Mouse (Mus musculus) liver, postnatal 0 days (tissue): ENCODE data around the gene Ephx1. TPM values are rescaled to one million over a fixed set of nuclear protein-coding genes. Genes with fewer than 3 reads are reported as not detected.

Experiments used
- ATAC-seq: fragments of 200-750 bp; cut with Nextera tagmentation; 2 replicates; pipeline ENCODE4 v1.8.0; 2017; ENCODE audit warnings: mild to moderate bottlenecking, moderate library complexity
- DNase-seq: peaks from one replicate; pipeline ENCODE4 v3.0.0-alpha.2; 2016
- H3K27ac ChIP-seq: fragments of 300-500 bp; sonication (generic); 2 replicates; pipeline ENCODE4 v1.5.1; 2014; ENCODE audit warnings: antibody characterized with exemption, moderate library complexity, mild to moderate bottlenecking, low read depth
- H3K27me3 ChIP-seq: fragments of 300-500 bp; sonication (generic); 2 replicates; pipeline ENCODE4 v1.6.1; 2014; ENCODE audit warnings: low read length, control low read depth, mixed read lengths; ENCODE audit not compliant: insufficient read depth
- H3K36me3 ChIP-seq: fragments of 300-500 bp; sonication (generic); replicated peaks from 2 replicates; pipeline ENCODE4 v1.6.1; 2014; ENCODE audit warnings: mild to moderate bottlenecking, control low read depth, low read length, moderate library complexity, mixed read lengths; ENCODE audit not compliant: insufficient read depth
- H3K4me1 ChIP-seq: fragments of 300-500 bp; sonication (generic); 2 replicates; pipeline ENCODE4 v1.6.1; 2014; ENCODE audit warnings: antibody characterized with exemption, mild to moderate bottlenecking, control low read depth; ENCODE audit not compliant: insufficient read depth
- H3K4me2 ChIP-seq: fragments of 300-500 bp; sonication (generic); 2 replicates; pipeline ENCODE4 v1.6.1; 2014; ENCODE audit warnings: low read depth, mild to moderate bottlenecking, low read length, moderate library complexity, mixed read lengths
- H3K4me3 ChIP-seq: fragments of 300-500 bp; sonication (generic); 2 replicates; pipeline ENCODE4 v1.5.1; 2014; ENCODE audit warnings: low read depth, low read length
- H3K9ac ChIP-seq: fragments of 300-500 bp; sonication (generic); replicated peaks from 2 replicates; pipeline ENCODE4 v1.6.1; 2014; ENCODE audit warnings: mild to moderate bottlenecking, moderate library complexity
- H3K9me3 ChIP-seq: fragments of 300-500 bp; sonication (generic); 2 replicates; pipeline ENCODE4 v1.6.1; 2016; ENCODE audit warnings: mild to moderate bottlenecking, control low read depth, low read length, mixed read lengths
- CTCF ChIP-seq: sonication (generic); IDR thresholded peaks from 2 replicates; pipeline ENCODE4 v1.5.1; 2016; ENCODE audit warnings: antibody characterized with exemption, low read depth
- EP300 ChIP-seq: IDR thresholded peaks from 2 replicates; pipeline ENCODE4 v1.6.1; 2016; ENCODE audit warnings: antibody characterized with exemption, low read depth, mild to moderate bottlenecking
- WGBS: fragments of 180-500 bp; shearing (Covaris S2); extraction: QIAGEN DNeasy Blood & Tissue Kit; methylation state at CpG from one replicate; pipeline ENCODE4 v1.1.7; 2014; ENCODE audit not compliant: insufficient replicate concordance; 5-methylcytosine and 5-hydroxymethylcytosine counted together
- polyA plus RNA-seq: library from polyadenylated mRNA; unstranded; fragments of >200 nt; fragmentation: Nextera tagmentation; extraction: Ambion mirVana; gene quantifications from 2 replicates; pipeline ENCODE4 v1.2.1, GENCODE M21; 2015

Ephx1 gene
- polyA plus RNA-seq, 1 experiment from 2014 or later, result 83.5 TPM

- TF ChIP-seq CTCF (no peak), EP300 (no peak)
- peaks cover 46% of the 10 kb centered on the region for H3K36me3 ChIP-seq
- no peaks in the 10 kb centered on the region for H3K9me3 ChIP-seq
- ATAC-seq, result no peak
- no peak overlapping the region for H3K4me3 ChIP-seq
- H3K27ac ChIP-seq, result no peak overlapping the region
- no peak overlapping the region for H3K9ac ChIP-seq
- H3K4me2 ChIP-seq, result no peak overlapping the region
- WGBS, result 64% methylated on average over 5 of the region's 5 CpGs
- H3K4me1 ChIP-seq, result peaks cover 10% of the 10 kb centered on the region; the same call in 1 of the 2 replicates
- DNase-seq, result peak; percentile 10
- no peaks in the 10 kb centered on the region; the same call in 1 of the 2 replicates for H3K27me3 ChIP-seq
Measured at GRCm38 (mm10) chr1:180952808-180953207, 67.9 kb downstream of the Ephx1 start.

- Histone ChIP-seq H3K4me3 (no peak overlapping the region), H3K9ac (no peak overlapping the region), H3K4me2 (0 out of 2 replicates have a peak overlapping the region, but pooled peaks have one; percentile 42), H3K27ac (peak overlapping the region; percentile 34; the same call in 1 of the 2 replicates), H3K36me3 (peaks cover 48% of the 10 kb centered on the region), H3K27me3 (no peaks in the 10 kb centered on the region; the same call in 1 of the 2 replicates), H3K9me3 (no peaks in the 10 kb centered on the region), H3K4me1 (peaks cover 10% of the 10 kb centered on the region; the same call in 1 of the 2 replicates)
- TF ChIP-seq EP300 (peak; percentile 26; the same call in 1 of the 2 replicates), CTCF (no peak)
- WGBS, result 69% methylated on average over 6 of the region's 6 CpGs
- DNase-seq, result peak; percentile 19
- peak; percentile 92 for ATAC-seq
Measured at GRCm38 (mm10) chr1:180952085-180952746, 68.5 kb downstream of the Ephx1 start.

GRCm38 (mm10) chr1:180946448-180946847 is 74.3 kb downstream of the Ephx1 start:
- Histone ChIP-seq H3K4me3 (no peak overlapping the region), H3K27me3 (no peaks in the 10 kb centered on the region), H3K27ac (no peak overlapping the region), H3K9ac (0 out of 2 replicates have a peak overlapping the region, but pooled peaks have one; percentile 42), H3K4me2 (peak overlapping the region; percentile 62; the same call in 1 of the 2 replicates), H3K36me3 (peaks cover 25% of the 10 kb centered on the region), H3K9me3 (no peaks in the 10 kb centered on the region), H3K4me1 (peaks cover 47% of the 10 kb centered on the region)
- DNase-seq (peak; percentile 60), ATAC-seq (no peak)
- 64% methylated on average over 6 of the region's 6 CpGs for WGBS
- TF ChIP-seq EP300 (no peak), CTCF (no peak)

- 27% methylated on average over 20 of the region's 20 CpGs for WGBS
- peak overlapping the region; percentile 22 for H3K4me3 ChIP-seq
Measured at GRCm38 (mm10) chr1:180945001-180945980, 75.4 kb downstream of the Ephx1 start.

GRCm38 (mm10) chr1:180944553-180944952 is 76.2 kb downstream of the Ephx1 start:
- Histone ChIP-seq H3K4me1 (peaks cover 51% of the 10 kb centered on the region), H3K4me2 (peak overlapping the region; percentile 62), H3K9ac (peak overlapping the region; percentile 42), H3K27me3 (no peaks in the 10 kb centered on the region), H3K4me3 (no peak overlapping the region), H3K9me3 (no peaks in the 10 kb centered on the region), H3K27ac (peak overlapping the region; percentile 93), H3K36me3 (peaks cover 17% of the 10 kb centered on the region)
- ATAC-seq, result peak; percentile 2; the same call in 1 of the 2 replicates
- DNase-seq, result peak; percentile 64
- TF ChIP-seq CTCF, result no peak
- TF ChIP-seq EP300, result no peak
- 51% methylated on average over 4 of the region's 4 CpGs for WGBS

More at GRCm38 (mm10) chr1:180945001-180945980, 75.4 kb downstream of the Ephx1 start:
- TF ChIP-seq EP300, result no peak
- no peak for TF ChIP-seq CTCF
- DNase-seq, result peak; percentile 65
- H3K36me3 ChIP-seq, result peaks cover 24% of the 10 kb centered on the region
- peak overlapping the region; percentile 62 for H3K4me2 ChIP-seq
- H3K27ac ChIP-seq, result peak overlapping the region; percentile 93
- peak overlapping the region; percentile 42 for H3K9ac ChIP-seq
- H3K4me1 ChIP-seq, result peaks cover 51% of the 10 kb centered on the region
- H3K27me3 ChIP-seq, result no peaks in the 10 kb centered on the region
- no peaks in the 10 kb centered on the region for H3K9me3 ChIP-seq
- ATAC-seq, result peak; percentile 53

DNA sequence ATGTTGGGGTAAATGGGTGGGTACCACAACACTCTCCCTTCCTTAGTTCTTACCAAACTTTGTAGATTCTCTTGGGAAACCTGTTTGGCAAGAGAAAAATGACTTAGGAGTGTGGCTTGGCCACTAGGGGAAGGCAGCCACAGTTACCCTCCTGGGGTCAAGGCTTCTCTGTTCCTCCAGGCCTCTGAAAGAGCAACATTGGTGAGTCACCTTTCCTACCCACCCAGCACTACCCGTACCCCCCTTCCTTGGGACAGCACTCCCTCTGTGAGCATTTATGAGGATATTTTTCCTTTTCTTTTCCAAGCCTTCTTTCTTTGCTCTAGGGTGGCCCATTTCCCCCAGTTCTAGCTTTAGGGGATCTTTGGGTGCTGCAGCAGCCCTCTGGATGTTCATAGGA is 76.8 kb downstream of the Ephx1 start:
- peaks cover 11% of the 10 kb centered on the region for H3K36me3 ChIP-seq
- H3K4me2 ChIP-seq, result peak overlapping the region; percentile 86
- no peak for DNase-seq
- WGBS, result 60% methylated on average over 1 of the region's 1 CpGs
- TF ChIP-seq EP300 (no peak), CTCF (peak; percentile 42)
- H3K27me3 ChIP-seq, result no peaks in the 10 kb centered on the region
- H3K9me3 ChIP-seq, result no peaks in the 10 kb centered on the region
- peak overlapping the region; percentile 80; the same call in 1 of the 2 replicates for H3K4me3 ChIP-seq
- ATAC-seq, result no peak
- H3K27ac ChIP-seq, result peak overlapping the region; percentile 93
- peaks cover 51% of the 10 kb centered on the region for H3K4me1 ChIP-seq
- H3K9ac ChIP-seq, result peak overlapping the region; percentile 91
